Mouse (Mus musculus): ENCODE data around the gene Txnrd2.

GRCm38 (mm10) chr16:18379338-18380001 lies 46.7 kb upstream of the Txnrd2 start:
- no peak for TF ChIP-seq POLR2A (IDR thresholded peaks at IDR 0.05; ENCODE audit: insufficient read depth, low read length)
- TF ChIP-seq CTCF (IDR thresholded peaks at IDR 0.05; ENCODE audit: low read depth, low read length), result no peak
- TF ChIP-seq EP300 (IDR thresholded peaks at IDR 0.05; ENCODE audit: insufficient read depth, low read depth, low read length), result no peak
